Mouse (Mus musculus) cerebellum, adult 9-10 months (tissue): Measurements from ENCODE around the gene Cldn24.

Source experiments
- DNase-seq: peaks from one replicate; pipeline ENCODE4 v3.0.0; 2022

The Cldn24 gene

GRCm38 (mm10) chr8:47832616-47833015 is 10.7 kb downstream of the Cldn24 start:
- no peak for DNase-seq

- DNase-seq, result no peak
Measured at GRCm38 (mm10) chr8:47833944-47834343, 12.0 kb downstream of the Cldn24 start.

DNA sequence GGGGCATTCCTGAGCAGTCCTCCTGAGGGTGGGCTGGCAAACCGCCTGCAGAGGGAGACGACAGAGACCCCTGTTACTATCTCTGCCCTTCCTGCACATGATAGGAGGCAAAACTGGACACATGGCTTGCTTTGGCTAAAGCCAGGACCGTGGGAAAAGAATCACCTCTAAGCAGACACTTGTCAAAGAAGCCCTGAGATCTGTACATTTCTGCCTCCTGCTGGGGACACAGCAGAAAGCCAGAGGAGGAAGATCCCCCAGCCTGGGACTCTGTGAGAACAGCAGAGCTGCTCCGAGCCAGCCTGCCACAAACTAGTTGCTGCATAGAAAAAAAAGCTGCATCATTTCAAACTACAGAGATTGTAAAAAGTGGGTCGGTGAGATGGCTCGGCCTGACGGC is 21.1 kb downstream of the Cldn24 start:
- DNase-seq, result no peak

- no peak for DNase-seq
Measured at GRCm38 (mm10) chr8:47843651-47844050, 21.7 kb downstream of the Cldn24 start.

DNA sequence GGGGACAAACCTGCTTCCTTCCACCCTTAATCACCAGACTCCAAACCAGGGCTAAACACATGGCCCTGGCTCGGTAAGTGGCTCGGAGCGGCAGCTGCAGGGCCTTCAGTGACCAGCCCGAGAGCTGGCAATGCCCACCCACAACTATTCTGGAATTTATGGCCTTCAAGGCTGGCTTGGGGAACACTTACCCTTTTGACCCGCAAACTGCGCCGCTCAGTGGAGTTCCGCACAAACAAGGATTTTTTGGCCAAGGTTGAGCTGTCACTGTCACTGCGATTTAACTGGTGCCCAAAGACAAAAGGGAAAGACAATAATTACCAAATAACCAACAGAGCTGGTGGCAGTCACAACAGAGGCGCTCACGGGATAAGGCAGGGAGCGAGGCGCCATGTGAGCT is 24.0 kb downstream of the Cldn24 start:
- DNase-seq, result no peak

DNA sequence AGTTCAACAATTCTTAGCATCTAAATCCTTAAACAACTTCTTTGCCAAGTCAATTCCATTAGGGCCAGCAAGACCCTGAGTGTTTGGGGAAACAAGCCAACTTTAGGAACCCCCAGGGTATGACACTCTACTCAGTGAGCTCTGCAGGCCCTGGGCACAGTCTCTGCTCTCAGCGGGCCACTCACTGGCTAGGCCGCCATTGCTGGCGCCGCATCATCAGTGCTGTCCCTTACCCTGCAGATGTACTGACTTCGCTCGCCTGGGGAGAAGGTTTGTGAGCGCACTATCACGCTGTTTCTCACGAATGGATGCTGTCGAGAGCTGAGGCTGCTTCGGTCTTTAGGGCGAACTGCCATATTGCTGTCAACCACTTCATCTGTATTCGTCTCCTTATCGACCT is 25.2 kb downstream of the Cldn24 start:
- no peak for DNase-seq

GRCm38 (mm10) chr8:47847931-47848330 is 26.0 kb downstream of the Cldn24 start:
- no peak for DNase-seq

DNA sequence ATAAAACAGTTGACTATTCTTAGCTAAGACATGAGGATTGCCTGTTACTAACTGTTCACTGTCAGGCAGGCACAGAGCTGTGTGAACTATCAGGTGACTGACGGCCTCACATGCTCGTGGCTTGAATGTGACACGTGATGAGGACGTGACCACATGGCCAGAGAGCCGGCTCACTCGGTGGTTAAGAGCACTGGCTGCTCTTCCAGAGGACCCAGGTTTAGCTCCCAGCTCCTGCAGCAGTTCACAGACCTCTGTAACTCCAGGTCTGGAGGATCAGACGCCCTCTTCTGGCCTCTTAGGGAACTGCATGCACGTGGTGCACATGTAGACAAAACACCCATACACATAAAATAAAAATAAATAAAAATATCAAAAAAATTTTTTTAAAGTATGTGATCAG is 27.9 kb downstream of the Cldn24 start:
- no peak for DNase-seq

DNA sequence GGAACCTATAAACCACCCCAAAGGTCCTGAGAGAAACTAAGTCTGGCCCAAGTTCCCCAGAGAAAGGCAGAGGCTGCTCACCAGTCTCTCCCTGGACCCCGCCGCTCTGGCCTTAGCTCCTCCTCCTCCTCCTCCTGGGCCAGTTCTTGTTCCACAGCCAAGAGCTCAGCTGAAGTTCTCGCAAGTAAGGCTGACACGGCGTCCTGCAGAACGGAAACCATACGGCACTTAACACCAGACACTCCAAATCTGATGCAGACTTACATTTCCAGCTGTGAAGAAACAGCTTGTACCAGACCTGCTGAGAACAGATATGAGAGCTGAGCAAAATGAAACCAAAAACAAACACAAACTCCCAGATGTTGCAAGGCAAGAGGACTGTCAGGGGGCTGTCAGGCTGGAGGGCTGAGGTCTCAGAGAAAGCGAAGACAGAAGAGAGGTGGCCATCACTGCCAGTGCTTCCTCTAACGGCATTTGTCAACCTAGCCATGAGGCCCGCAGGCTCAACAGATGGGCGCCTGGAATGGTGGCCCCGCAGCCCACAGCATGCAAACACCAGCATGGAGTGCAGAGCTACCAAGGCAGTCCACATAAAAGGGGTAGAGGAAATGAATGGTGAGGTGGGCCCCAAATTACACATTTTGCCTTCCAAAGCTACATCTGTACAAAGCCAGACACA is 30.0 kb downstream of the Cldn24 start:
- no peak for DNase-seq

GRCm38 (mm10) chr8:47852737-47853136 is 30.8 kb downstream of the Cldn24 start:
- no peak for DNase-seq

DNA sequence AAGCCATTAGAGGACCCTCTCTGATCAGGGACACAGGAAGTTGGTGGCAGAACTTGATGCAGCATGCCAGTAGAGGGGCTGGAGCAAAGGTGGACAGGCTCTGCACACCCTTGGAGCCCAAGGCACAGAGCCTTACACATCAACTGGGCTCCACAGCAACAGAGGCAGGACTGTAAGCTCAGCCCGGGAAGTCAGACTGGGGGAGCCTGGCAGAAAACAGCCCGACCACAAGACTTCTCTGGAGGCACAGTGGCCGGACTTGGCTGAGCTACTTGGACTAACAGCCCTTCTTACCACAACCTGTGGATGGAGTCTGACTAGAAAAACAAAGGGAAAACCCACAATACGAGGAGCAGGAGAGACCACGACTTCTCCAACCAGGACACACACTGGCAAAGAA is 31.4 kb downstream of the Cldn24 start:
- DNase-seq, result no peak

GRCm38 (mm10) chr8:47859259-47859658 is 37.3 kb downstream of the Cldn24 start:
- DNase-seq, result no peak

DNA sequence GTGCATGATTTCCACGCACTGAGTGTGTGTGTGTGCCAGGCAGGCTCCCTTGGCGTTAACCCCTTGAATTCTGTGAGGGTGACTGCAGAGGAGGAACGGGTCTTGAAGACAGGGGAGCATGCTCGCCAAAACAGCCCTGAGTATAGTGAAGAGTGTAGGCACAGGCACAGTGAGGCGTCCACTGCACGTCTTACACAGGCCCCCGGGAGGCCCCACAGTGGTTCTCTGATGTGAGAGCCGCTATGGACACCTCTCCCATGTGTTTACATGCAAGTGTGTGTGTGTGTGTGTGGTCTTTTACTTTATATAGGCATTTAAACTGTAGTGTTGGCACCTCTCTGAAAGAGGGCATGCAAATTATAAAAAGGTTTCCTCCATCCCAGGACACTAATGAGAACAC is 44.6 kb downstream of the Cldn24 start:
- no peak for DNase-seq

GRCm38 (mm10) chr8:47867067-47867466 is 45.1 kb downstream of the Cldn24 start:
- peak; percentile 58 for DNase-seq
